8 mouse cellular contexts compared by ENCODE assay signal in the genomic region with DNA sequence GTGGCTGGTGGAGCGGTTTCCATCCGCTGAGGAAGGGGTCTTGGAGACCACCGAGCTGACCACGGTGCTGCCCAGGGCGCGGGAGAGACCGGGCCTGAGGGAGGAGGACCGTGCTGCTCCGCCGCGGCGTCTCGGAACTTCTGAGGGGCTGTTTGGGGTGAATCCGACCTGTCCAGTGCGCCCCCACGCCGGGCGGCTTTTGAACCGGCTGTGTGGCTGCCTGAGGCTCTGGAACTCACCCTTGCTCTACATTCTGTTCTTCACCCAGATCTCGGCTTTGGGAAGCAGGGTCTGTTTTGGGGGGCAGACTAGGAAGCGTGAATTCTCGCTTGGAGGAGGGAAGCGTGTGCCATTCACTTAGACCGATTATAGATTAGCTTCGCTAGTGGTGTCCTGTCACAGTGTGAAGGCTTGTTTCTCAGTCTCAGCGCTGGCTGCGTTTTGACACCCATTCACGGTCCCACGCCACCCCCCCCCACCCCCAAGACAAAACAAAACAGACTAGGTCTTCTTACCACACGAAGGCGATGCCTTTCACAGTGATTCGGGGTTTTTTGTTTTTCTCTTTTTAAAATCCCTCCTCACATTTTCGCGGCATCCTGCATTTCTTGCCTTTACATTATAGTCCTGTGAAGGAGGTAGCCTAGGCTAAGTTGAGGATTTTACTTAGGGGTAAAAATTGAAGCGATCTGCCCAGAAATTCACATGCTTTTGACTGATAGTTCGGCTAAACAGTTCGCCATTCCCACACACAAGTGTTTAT. TPM values are rescaled to one million over a fixed set of nuclear protein-coding genes. Genes with fewer than 3 reads are reported as not detected.
DNase-seq lines count a peak whose midpoint lies in the region; ATAC-seq lines count a peak whose summit lies in the region.

No protein-coding gene starts in this region.

- H3K27me3 ChIP-seq in erythroblast, embryonic 14.5 days (ENCODE audit: control insufficient read depth), result no peaks in the 10 kb centered on the region
- no peaks in the 10 kb centered on the region for H3K27me3 ChIP-seq in midbrain, embryonic 15.5 days (replicated peaks)

- peaks cover 74% of the 10 kb centered on the region for H3K4me1 ChIP-seq in erythroblast, embryonic 14.5 days (ENCODE audit: control insufficient read depth)
- peaks cover 17% of the 10 kb centered on the region for H3K4me1 ChIP-seq in midbrain, embryonic 15.5 days

- peak overlapping the region; percentile 58 for H3K4me2 ChIP-seq in midbrain, embryonic 15.5 days

- H3K4me3 ChIP-seq in erythroblast, embryonic 14.5 days (replicated peaks), result peak overlapping the region; percentile 99
- H3K4me3 ChIP-seq in midbrain, embryonic 15.5 days, result peak overlapping the region; percentile 76

- WGBS in midbrain, embryonic 15.5 days, result 4% methylated on average over 37 of the region's 37 CpGs

- H3K9ac ChIP-seq in midbrain, embryonic 15.5 days, result peak overlapping the region; percentile 84

- peaks cover 36% of the 10 kb centered on the region for H3K36me3 ChIP-seq in erythroblast, embryonic 14.5 days (ENCODE audit: control insufficient read depth)
- no peaks in the 10 kb centered on the region for H3K36me3 ChIP-seq in midbrain, embryonic 15.5 days (replicated peaks)

- peak; percentile 88 for ATAC-seq in midbrain, embryonic 15.5 days (replicated peaks)

- DNase-seq in kidney, adult 18-20 months, result peak; percentile 67
- DNase-seq in kidney, postnatal 4 days, result no peak
- DNase-seq in MEL-GATA-1-ER (ENCODE audit: extremely low read depth, low read depth), result peak; percentile 22
- peak; percentile 64 for DNase-seq in kidney, postnatal 10 days
- no peak for DNase-seq in spleen, adult 12 weeks (ENCODE audit: low spot score)
- no peak for DNase-seq in cerebellum, adult 11 months

- H3K27ac ChIP-seq in midbrain, embryonic 15.5 days, result peak overlapping the region; percentile 95

- peaks cover 3% of the 10 kb centered on the region; the same call in 1 of the 2 replicates for H3K9me3 ChIP-seq in erythroblast, embryonic 14.5 days (ENCODE audit: control insufficient read depth, low read length)
- no peaks in the 10 kb centered on the region for H3K9me3 ChIP-seq in midbrain, embryonic 15.5 days

RNA-seq across cellular contexts. Expression of a gene that starts 0.6 kb away (rescaled TPM):
- polyA plus RNA-seq in erythroblast, embryonic 14.5 days (2012), result 15.0 and 17.5 TPM in 2 replicates
- polyA plus RNA-seq in midbrain, embryonic 15.5 days (2015; fragmentation: Nextera tagmentation; extraction: Ambion mirVana), result 24.2 and 25.1 TPM in 2 replicates

RNA-seq across cellular contexts. Expression of a gene that starts 14.0 kb away (rescaled TPM):
- 19.0 and 20.2 TPM in 2 replicates for polyA plus RNA-seq in erythroblast, embryonic 14.5 days (2012)
- 256 and 264 TPM in 2 replicates for polyA plus RNA-seq in midbrain, embryonic 15.5 days (2015; fragmentation: Nextera tagmentation; extraction: Ambion mirVana)

Comparison
In these comparisons a context has a peak if more than half of its experiments do, and no peak if none do; other contexts are left out.
1. DNase-seq: peak in kidney, adult 18-20 months (single experiment), MEL-GATA-1-ER (single experiment) and kidney, postnatal 10 days (single experiment); none in kidney, postnatal 4 days (0 of 2), spleen, adult 12 weeks (single experiment) and cerebellum, adult 11 months (single experiment).
2. RNA of a gene that starts 14.0 kb away (polyA plus RNA-seq): 256 to 264 TPM in midbrain, embryonic 15.5 days; 19.0 to 20.2 TPM in erythroblast, embryonic 14.5 days; every median in the first group is over 10 times any median in the second.